ENCODE assay signal across 11 mouse cellular contexts in the genomic region with DNA sequence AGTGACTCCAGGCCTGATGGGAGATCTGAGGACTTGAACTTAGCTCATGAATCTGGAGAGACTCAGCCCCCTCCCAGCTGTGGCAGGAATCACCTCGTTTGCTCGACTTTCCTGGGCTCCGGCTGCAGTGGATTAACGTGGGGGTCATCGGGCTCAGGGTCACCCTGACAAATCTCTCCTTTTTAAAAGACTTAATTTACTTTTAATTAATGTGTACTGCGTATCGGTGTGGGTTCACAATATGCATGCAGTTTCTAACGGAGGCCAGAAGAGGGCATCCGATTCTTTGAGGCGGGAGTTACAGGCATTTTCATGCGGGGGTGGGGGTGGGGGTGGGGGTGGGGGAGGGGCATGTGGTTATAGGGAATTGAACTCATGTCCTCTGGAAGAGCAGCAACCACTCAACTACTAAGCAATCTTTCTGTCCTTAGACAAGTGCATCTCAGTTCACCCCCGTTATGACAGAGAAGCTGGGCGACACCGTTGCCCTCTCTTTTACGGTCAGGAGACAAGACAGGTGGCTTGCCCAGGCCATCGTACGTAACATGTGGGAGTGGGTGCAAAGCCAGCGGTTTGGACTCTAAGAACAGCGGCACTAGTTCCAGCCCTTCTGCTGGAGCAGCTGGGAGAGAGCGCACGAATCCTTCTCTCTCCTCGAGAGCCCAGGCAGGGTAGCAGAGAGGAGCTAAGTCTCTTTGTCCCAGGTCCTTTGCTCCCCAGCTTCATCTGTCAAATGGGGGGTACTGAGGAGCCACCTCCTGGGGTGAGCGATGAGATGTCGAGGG. TPM values are rescaled to one million over a fixed set of nuclear protein-coding genes. Genes with fewer than 3 reads are reported as not detected.
DNase-seq lines count a peak whose midpoint lies in the region; ATAC-seq and TF ChIP-seq lines count a peak whose summit lies in the region.
"Had no signal": no experiment of that assay in that cellular context is flagged by ENCODE, and none has a peak within 500 bp of the region (broad histone marks: within the 10 kb centered on the region; RNA-seq: fewer than 3 reads in every experiment).

No protein-coding gene starts in this region.

- H3K4me2 ChIP-seq in lung, embryonic 14.5 days: peak overlapping the region; percentile 69
- H3K4me2 ChIP-seq in embryonic facial prominence, embryonic 14.5 days (ENCODE audit: low read depth, low read length): peak overlapping the region; percentile 60; the same call in 1 of the 2 replicates
- H3K4me2 ChIP-seq in midbrain, embryonic 14.5 days (ENCODE audit: low read length): no peak overlapping the region; the same call in 1 of the 2 replicates

- no peak overlapping the region for H3K9ac ChIP-seq in lung, embryonic 14.5 days
- no peak overlapping the region for H3K9ac ChIP-seq in embryonic facial prominence, embryonic 14.5 days (ENCODE audit: low read depth, low read length)
- H3K9ac ChIP-seq in midbrain, embryonic 14.5 days (replicated peaks; ENCODE audit: low read length): no peak overlapping the region

- no peaks in the 10 kb centered on the region for H3K36me3 ChIP-seq in lung, embryonic 14.5 days (ENCODE audit: insufficient read depth)
- H3K36me3 ChIP-seq in embryonic facial prominence, embryonic 14.5 days (ENCODE audit: control insufficient read depth, insufficient read depth, low read length): no peaks in the 10 kb centered on the region
- H3K36me3 ChIP-seq in midbrain, embryonic 14.5 days (ENCODE audit: control insufficient read depth, insufficient read depth, low read length): no peaks in the 10 kb centered on the region

- H3K27me3 ChIP-seq in lung, embryonic 14.5 days (ENCODE audit: insufficient read depth, low read length): 0 out of 2 replicates have a peak, but pooled peaks cover 3% of the 10 kb centered on the region
- H3K27me3 ChIP-seq in embryonic facial prominence, embryonic 14.5 days (replicated peaks; ENCODE audit: control insufficient read depth, insufficient read depth, low read length): no peaks in the 10 kb centered on the region; the same call in 1 of the 2 replicates
- no peaks in the 10 kb centered on the region for H3K27me3 ChIP-seq in midbrain, embryonic 14.5 days (ENCODE audit: control insufficient read depth, insufficient read depth, low read length)

- peak; percentile 83 for DNase-seq in heart, adult 11 months
- no peak for DNase-seq in heart, adult 9 months (ENCODE audit: low spot score in 2 of 2)
- no peak for DNase-seq in lung, embryonic 14.5 days
- no peak for DNase-seq in lung, postnatal 36 days
- no peak for DNase-seq in embryonic facial prominence, embryonic 14.5 days (ENCODE audit: low spot score)
- DNase-seq in midbrain, embryonic 14.5 days: peak; percentile 41
- no peak for DNase-seq in thymus, postnatal 10 days (ENCODE audit: low spot score in 2 of 2)
- DNase-seq: layer of hippocampus, adult 9-11 months; lung, adult 18-20 months had no signal

- peak; percentile 7; the same call in 1 of the 2 replicates for TF ChIP-seq CTCF in lung, embryonic 14.5 days (IDR thresholded peaks at IDR 0.05; ENCODE audit: low read depth)

- H3K4me3 ChIP-seq in lung, embryonic 14.5 days (ENCODE audit: low read depth, low read length): no peak overlapping the region
- no peak overlapping the region for H3K4me3 ChIP-seq in embryonic facial prominence, embryonic 14.5 days (ENCODE audit: low read depth, low read length)
- no peak overlapping the region for H3K4me3 ChIP-seq in midbrain, embryonic 14.5 days (replicated peaks; ENCODE audit: low read depth, low read length)

- 0 out of 2 replicates have a peak, but pooled peaks cover 3% of the 10 kb centered on the region for H3K4me1 ChIP-seq in lung, embryonic 14.5 days (ENCODE audit: insufficient read depth)
- peaks cover 17% of the 10 kb centered on the region; the same call in 1 of the 2 replicates for H3K4me1 ChIP-seq in embryonic facial prominence, embryonic 14.5 days (ENCODE audit: control insufficient read depth, insufficient read depth, low read length)
- H3K4me1 ChIP-seq in midbrain, embryonic 14.5 days (ENCODE audit: control insufficient read depth, insufficient read depth, low read length): peaks cover 21% of the 10 kb centered on the region

- no peak for ATAC-seq in lung, embryonic 14.5 days (ENCODE audit: insufficient read depth)
- no peak for ATAC-seq in embryonic facial prominence, embryonic 14.5 days (ENCODE audit: low read depth)
- ATAC-seq in midbrain, embryonic 14.5 days (ENCODE audit: low FRiP score, low TSS enrichment): no peak
- ATAC-seq in cerebellum, adult (ENCODE audit: insufficient number of reproducible peaks, low FRiP score, low TSS enrichment): no peak

- H3K9me3 ChIP-seq in lung, embryonic 14.5 days (ENCODE audit: low read depth, low read length): no peaks in the 10 kb centered on the region
- no peaks in the 10 kb centered on the region for H3K9me3 ChIP-seq in embryonic facial prominence, embryonic 14.5 days (ENCODE audit: control insufficient read depth, low read length)
- no peaks in the 10 kb centered on the region for H3K9me3 ChIP-seq in midbrain, embryonic 14.5 days (ENCODE audit: control insufficient read depth, low read length)

- WGBS in lung, embryonic 14.5 days: 22% methylated on average over 24 of the region's 24 CpGs
- WGBS in embryonic facial prominence, embryonic 14.5 days: 26% methylated on average over 24 of the region's 24 CpGs
- WGBS in midbrain, embryonic 14.5 days: 16% methylated on average over 24 of the region's 24 CpGs

- H3K27ac ChIP-seq in lung, embryonic 14.5 days (ENCODE audit: low read depth): no peak overlapping the region
- H3K27ac ChIP-seq in embryonic facial prominence, embryonic 14.5 days (replicated peaks; ENCODE audit: low read depth, low read length): no peak overlapping the region
- H3K27ac ChIP-seq in midbrain, embryonic 14.5 days (replicated peaks; ENCODE audit: low read depth, low read length): no peak overlapping the region

RNA-seq across cellular contexts. Expression of a gene that starts 10.2 kb away (rescaled TPM):
- not detected in 2 replicates for polyA plus RNA-seq in lung, embryonic 14.5 days (2014; fragmentation: Nextera tagmentation; extraction: Ambion mirVana)
- not detected in 2 replicates for polyA plus RNA-seq in embryonic facial prominence, embryonic 14.5 days (2014; fragmentation: Nextera tagmentation; extraction: Ambion mirVana)
- polyA plus RNA-seq in midbrain, embryonic 14.5 days (2014; fragmentation: Nextera tagmentation; extraction: Ambion mirVana): not detected in 2 replicates
- polyA plus RNA-seq: neural tube, embryonic 14.5 days had no signal

RNA-seq across cellular contexts. Expression of a gene that starts 47.2 kb away (rescaled TPM):
- 27.1 and 27.6 TPM in 2 replicates for polyA plus RNA-seq in lung, embryonic 14.5 days (2014; fragmentation: Nextera tagmentation; extraction: Ambion mirVana)
- 19.1 and 23.3 TPM in 2 replicates for polyA plus RNA-seq in embryonic facial prominence, embryonic 14.5 days (2014; fragmentation: Nextera tagmentation; extraction: Ambion mirVana)
- polyA plus RNA-seq in midbrain, embryonic 14.5 days (2014; fragmentation: Nextera tagmentation; extraction: Ambion mirVana): 15.5 and 16.9 TPM in 2 replicates

RNA-seq across cellular contexts. Expression of a gene that starts 57.1 kb away (rescaled TPM):
- polyA plus RNA-seq in lung, embryonic 14.5 days (2014; fragmentation: Nextera tagmentation; extraction: Ambion mirVana): 56.0 and 61.8 TPM in 2 replicates
- 54.2 and 54.6 TPM in 2 replicates for polyA plus RNA-seq in embryonic facial prominence, embryonic 14.5 days (2014; fragmentation: Nextera tagmentation; extraction: Ambion mirVana)
- polyA plus RNA-seq in midbrain, embryonic 14.5 days (2014; fragmentation: Nextera tagmentation; extraction: Ambion mirVana): 55.3 and 60.3 TPM in 2 replicates

Comparison
In these comparisons a context has a peak if more than half of its experiments do, and no peak if none do; other contexts are left out.
1. DNase-seq: peak in heart, adult 11 months (single experiment) and midbrain, embryonic 14.5 days (single experiment); none in heart, adult 9 months (0 of 2), lung, embryonic 14.5 days (single experiment), lung, postnatal 36 days (single experiment), embryonic facial prominence, embryonic 14.5 days (single experiment) and thymus, postnatal 10 days (0 of 2).